Mouse (Mus musculus): Measurements from ENCODE around the gene Gm34653. TPM values are rescaled to one million over a fixed set of nuclear protein-coding genes. Genes with fewer than 3 reads are reported as not detected.
A peak's percentile ranks its signal among the peaks of the same experiment; 100 is the strongest.
"Not testable (repeated sequence)": the region's sequence is repeated elsewhere in the genome, so short reads cannot be mapped to it uniquely, and the experiment has no call there.

Gm34653 gene
- total RNA-seq, 2 experiments from 2014 or later, result not detected

GRCm38 (mm10) chr2:34812706-34813105 lies 20.1 kb upstream of the Gm34653 start:
- intact Hi-C loops (cut with DNase I), result no loop called here
- DNase-seq (ENCODE audit: low spot score), result no peak

GRCm38 (mm10) chr2:34815893-34816292 lies 16.9 kb upstream of the Gm34653 start:
- DNase-seq (ENCODE audit: low spot score); intact Hi-C loops (cut with DNase I): not testable (repeated sequence)

GRCm38 (mm10) chr2:34818492-34818891 lies 14.3 kb upstream of the Gm34653 start:
- intact Hi-C loops (cut with DNase I), result no loop called here
- no peak for DNase-seq (ENCODE audit: low spot score)

GRCm38 (mm10) chr2:34825827-34826459 lies 6.9 kb upstream of the Gm34653 start, which contains the start of gene Fbxw2:
Fbxw2 (minus strand) TSS chr2:34826311.
- intact Hi-C loops (cut with DNase I), result loop anchor here (1.0 to 10.0 kb wide), 2 partner anchors 45 to 279 kb away; partner anchors contain the start of genes AI182371 and Cntrl
- peak; percentile 85 for DNase-seq (ENCODE audit: low spot score)

- no peak for DNase-seq (ENCODE audit: low spot score)
- intact Hi-C loops (cut with DNase I), result loop anchor here (1.0 to 10.0 kb wide), 2 partner anchors 45 to 278 kb away; partner anchors contain the start of genes AI182371 and Cntrl
These were observed 6.2 kb upstream of the Gm34653 start for GRCm38 (mm10) chr2:34826460-34827231.

GRCm38 (mm10) chr2:34827591-34827990 lies 5.2 kb upstream of the Gm34653 start:
- intact Hi-C loops (cut with DNase I), result loop anchor here (10.0 kb wide), 1 partner anchor 277 kb away; the partner anchor contains the start of genes AI182371 and Cntrl
- no peak for DNase-seq (ENCODE audit: low spot score)

- DNase-seq (ENCODE audit: low spot score), result no peak
- intact Hi-C loops (cut with DNase I), result loop anchor here (10.0 kb wide), 1 partner anchor 277 kb away; the partner anchor contains the start of genes AI182371 and Cntrl
These were observed 4.8 kb upstream of the Gm34653 start for GRCm38 (mm10) chr2:34828026-34828425.

- intact Hi-C loops (cut with DNase I); DNase-seq (ENCODE audit: low spot score): not testable (repeated sequence)
These were observed 2.7 kb upstream of the Gm34653 start for GRCm38 (mm10) chr2:34830066-34830465.

- no peak for DNase-seq (ENCODE audit: low spot score)
- intact Hi-C loops (cut with DNase I), result no loop called here
These were observed 817 bp downstream of the Gm34653 start for GRCm38 (mm10) chr2:34833624-34834023.

- DNase-seq (ENCODE audit: low spot score), result no peak
- intact Hi-C loops (cut with DNase I), result no loop called here
These were observed 2.9 kb downstream of the Gm34653 start for GRCm38 (mm10) chr2:34835669-34836068.

GRCm38 (mm10) chr2:34840143-34840542 lies 7.3 kb downstream of the Gm34653 start:
- intact Hi-C loops (cut with DNase I); DNase-seq (ENCODE audit: low spot score): not testable (repeated sequence)

- intact Hi-C loops (cut with DNase I), result no loop called here
- DNase-seq (ENCODE audit: low spot score), result no peak
These were observed 8.9 kb downstream of the Gm34653 start for GRCm38 (mm10) chr2:34841706-34842105.

- peak; percentile 64 for DNase-seq (ENCODE audit: low spot score)
- intact Hi-C loops (cut with DNase I), result no loop called here
These were observed 10.6 kb downstream of the Gm34653 start for GRCm38 (mm10) chr2:34843211-34843939.

GRCm38 (mm10) chr2:34847702-34848101 lies 14.9 kb downstream of the Gm34653 start:
- intact Hi-C loops (cut with DNase I), result no loop called here

GRCm38 (mm10) chr2:34855265-34855664 lies 22.5 kb downstream of the Gm34653 start:
- no peak for DNase-seq (ENCODE audit: low spot score)
- intact Hi-C loops (cut with DNase I), result no loop called here

More at GRCm38 (mm10) chr2:34847702-34848101, 14.9 kb downstream of the Gm34653 start:
- no peak for DNase-seq (ENCODE audit: low spot score)

- no peak for DNase-seq (ENCODE audit: low spot score)
- intact Hi-C loops (cut with DNase I), result no loop called here
These were observed 24.9 kb downstream of the Gm34653 start for GRCm38 (mm10) chr2:34857728-34858127.

- DNase-seq (ENCODE audit: low spot score), result no peak
- intact Hi-C loops (cut with DNase I), result no loop called here
These were observed 36.9 kb downstream of the Gm34653 start for GRCm38 (mm10) chr2:34869680-34870079.

GRCm38 (mm10) chr2:34870520-34871474 lies 38.0 kb downstream of the Gm34653 start:
- DNase-seq (ENCODE audit: low spot score), result peak; percentile 91
- intact Hi-C loops (cut with DNase I), result loop anchor here (1.0 kb wide), 1 partner anchor 44 kb away; the partner anchor contains the start of gene Fbxw2

GRCm38 (mm10) chr2:34874271-34874670 lies 41.5 kb downstream of the Gm34653 start, which contains the start of gene Cutal:
Cutal (plus strand) TSS chr2:34874396.
- DNase-seq (ENCODE audit: low spot score), result no peak

More at GRCm38 (mm10) chr2:34874271-34874670, 41.5 kb downstream of the Gm34653 start, which contains the start of gene Cutal:
- intact Hi-C loops (cut with DNase I), result no loop called here

Measured in heart, postnatal 25 days (tissue).